Mouse (Mus musculus): ENCODE measurements around the gene Vipas39. TPM values are rescaled to one million over a fixed set of nuclear protein-coding genes. Genes with fewer than 3 reads are reported as not detected.
A peak's percentile ranks its signal among the peaks of the same experiment; 100 is the strongest.

The Vipas39 gene
- total RNA-seq, 2 experiments from 2014 or later = 35.9 to 40.3 TPM

DNA sequence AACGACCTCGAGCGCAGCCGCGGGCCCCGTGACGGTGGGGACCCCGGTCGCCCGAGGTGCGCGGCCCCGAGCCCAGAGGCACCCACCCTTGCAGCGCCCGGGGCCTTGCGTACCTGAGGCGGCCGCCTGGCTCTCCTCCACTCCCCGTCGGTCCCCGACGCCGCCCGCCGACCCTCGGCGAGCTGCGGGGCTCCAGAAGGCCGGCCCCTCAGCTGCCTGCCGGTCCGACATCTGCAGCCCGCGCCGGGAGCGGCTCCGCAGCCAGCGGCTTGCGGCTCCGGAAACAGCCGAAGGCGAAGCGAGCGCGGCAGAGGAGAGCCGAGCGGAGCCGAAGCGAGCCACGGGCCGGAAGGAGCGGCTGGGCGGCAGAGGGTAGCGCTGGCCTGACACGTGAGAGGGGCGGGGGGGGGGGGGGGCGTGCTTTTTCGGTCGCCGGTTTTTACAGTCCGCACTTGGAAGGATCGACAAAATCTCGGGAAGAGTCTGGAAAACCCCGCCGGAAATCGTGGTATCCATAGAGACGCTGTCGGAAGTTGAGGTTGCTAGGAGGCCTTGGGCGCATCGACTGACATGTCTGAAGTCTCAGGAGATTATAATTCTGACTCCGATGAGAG lies 66.0 kb downstream of the Vipas39 start, which contains the start of gene Tmed8:
Tmed8 (minus strand) TSS at position 482 of the 614 bp plus-strand sequence.
- peak; percentile 72 to 78 for DNase-seq (ENCODE audit: low spot score in 2 of 2)

DNA sequence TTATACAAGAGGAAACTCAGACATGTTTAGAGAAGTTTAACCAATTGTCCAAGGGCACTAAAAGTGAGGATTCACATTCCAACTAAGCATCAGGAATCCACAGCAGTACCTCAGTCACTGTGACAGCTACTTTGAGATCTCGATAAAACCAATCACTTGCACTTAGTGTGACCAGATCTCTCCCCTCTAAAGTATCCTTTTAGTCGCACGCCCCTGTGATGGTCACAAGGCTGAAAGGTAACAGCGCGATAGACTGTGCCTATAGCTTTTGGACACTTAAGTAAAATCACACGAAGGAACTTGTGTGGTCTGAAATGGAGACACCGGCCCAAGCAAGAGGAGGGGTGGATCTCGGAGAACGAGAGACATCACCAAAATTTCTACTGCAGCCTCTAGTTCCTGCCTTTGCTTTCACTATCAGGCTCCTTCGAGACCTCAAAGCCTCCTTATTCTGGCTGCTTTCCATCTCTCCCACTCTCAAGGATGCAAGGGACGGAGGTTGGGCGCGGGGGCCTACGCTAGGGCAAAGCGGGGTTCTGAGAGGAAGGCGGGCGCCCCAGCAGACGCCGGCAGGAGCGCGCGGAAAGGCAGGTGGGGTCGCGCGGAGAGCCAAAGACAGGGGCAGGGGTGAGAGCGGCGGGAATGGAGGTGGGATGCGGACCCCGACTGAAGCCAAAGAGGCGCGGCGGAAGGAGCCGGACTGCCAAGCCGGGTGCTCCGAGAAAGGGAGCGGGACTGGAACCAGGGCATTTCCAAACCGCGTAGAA lies 66.7 kb downstream of the Vipas39 start, which contains the start of gene Samd15:
Samd15 (plus strand) TSS at position 518 of the 767 bp plus-strand sequence.
- peak; percentile 44 to 57 for DNase-seq (ENCODE audit: low spot score in 2 of 2)

DNA sequence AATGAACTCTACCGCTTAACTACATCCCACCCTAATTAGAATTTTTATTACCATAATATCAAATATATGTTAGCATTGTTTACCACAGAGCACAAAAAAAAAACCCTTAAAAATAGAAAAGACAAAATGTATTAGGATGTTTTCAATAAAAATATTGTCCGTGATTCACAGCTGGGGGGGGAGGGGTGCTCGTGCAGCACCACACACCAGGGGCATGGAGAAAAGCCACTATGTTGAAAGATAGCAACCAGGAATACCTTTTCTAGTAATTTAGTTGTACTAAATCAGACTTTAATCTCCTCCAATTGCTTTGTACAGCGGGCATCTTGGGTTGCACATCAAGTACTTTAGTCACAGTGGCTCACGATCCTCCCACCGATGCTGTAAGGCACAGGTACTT lies 67.3 kb downstream of the Vipas39 start:
- no peak for DNase-seq (ENCODE audit: low spot score in 2 of 2)

DNA sequence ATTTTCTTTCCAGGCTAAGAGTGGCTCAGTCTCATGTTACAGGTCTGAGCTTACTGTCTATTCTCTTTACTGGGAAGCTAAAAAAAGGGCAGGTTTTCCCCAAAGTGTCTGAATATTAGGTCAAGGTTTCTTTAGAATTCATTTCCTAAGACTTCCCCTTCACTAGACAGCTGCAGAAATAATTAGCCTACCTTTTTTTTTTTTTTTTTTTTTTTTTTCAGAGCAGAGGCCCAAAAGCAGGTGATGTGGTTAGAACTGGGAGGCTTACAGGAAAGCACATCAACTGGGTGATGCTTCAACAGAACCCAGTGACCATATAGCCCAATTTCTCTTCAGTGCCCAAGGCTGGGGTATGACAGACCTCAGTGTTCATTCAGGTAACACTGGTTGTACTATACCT lies 69.7 kb downstream of the Vipas39 start:
- no peak for DNase-seq (ENCODE audit: low spot score in 2 of 2)

DNA sequence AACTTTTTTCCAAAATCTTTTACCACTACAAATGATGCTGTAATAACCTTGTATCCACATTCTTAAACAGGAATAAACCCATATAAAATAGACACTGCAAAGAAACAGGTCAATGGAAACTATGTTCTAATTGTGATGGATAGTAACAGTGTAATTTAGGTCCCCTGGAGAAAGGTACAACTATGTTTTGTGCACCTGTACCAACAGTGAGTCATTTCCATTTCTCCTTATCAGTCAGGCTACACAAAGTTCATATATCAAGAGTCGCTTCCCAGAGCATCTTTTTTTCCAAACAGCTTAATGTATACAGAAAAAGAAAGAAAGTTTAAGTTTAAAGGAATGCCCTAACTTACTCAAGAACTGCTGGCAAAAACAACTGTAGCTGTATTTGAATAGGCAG lies 71.0 kb downstream of the Vipas39 start:
- no peak for DNase-seq (ENCODE audit: low spot score in 2 of 2)

DNA sequence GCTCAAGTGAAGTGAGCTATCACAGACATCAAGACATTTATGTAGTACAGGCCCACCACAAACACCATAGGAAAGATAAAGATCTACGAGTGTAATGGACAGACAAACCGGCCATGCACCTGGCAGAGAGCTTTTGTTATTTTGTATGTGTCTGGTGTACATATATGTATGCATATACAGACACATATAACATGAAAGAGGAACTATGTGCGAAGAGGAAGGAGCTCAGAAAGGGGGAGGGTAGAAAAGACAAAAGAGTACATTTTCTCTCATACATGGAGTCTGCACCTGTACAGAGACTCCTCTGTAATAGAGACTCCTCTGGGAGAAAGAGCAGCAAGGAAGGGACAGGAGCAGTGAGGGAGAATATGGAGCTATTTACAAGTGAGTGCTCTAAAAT lies 73.0 kb downstream of the Vipas39 start:
- no peak for DNase-seq (ENCODE audit: low spot score in 2 of 2)

Small RNA genes lying within 50 kb of the gene (microRNA-seq; reads per million reads assigned to microRNA genes)
- gene Gm47293 (ENCODE audit: borderline number of aligned reads in 2 of 2) = 0 reads per million in 2 experiments

Other genes with a start within 250 kb of the Vipas39 start
- 1 to 10 TPM; 1.6 TPM for gene Tmem63c, start 244.9 kb downstream of the Vipas39 start, total RNA-seq (2021)
- gene Ngb, start 163.7 kb downstream of the Vipas39 start, total RNA-seq (2021) = 1 to 10 TPM; 3.5 to 4.2 TPM
- gene Gstz1, start 119.1 kb downstream of the Vipas39 start, total RNA-seq (2021) = 100 to 1,000 TPM; 118 to 163 TPM
- 10 to 100 TPM; 10.8 to 13.3 TPM for gene Pomt2, start 118.3 kb downstream of the Vipas39 start, total RNA-seq (2021)
- 1 to 10 TPM; 1.4 to 1.7 TPM for gene Samd15, start 66.5 kb downstream of the Vipas39 start, total RNA-seq (2021)
- 10 to 100 TPM; 23.5 to 32.1 TPM for gene Tmed8, start 65.8 kb downstream of the Vipas39 start, total RNA-seq (2021)
- under 1 TPM; 0.67 to 0.76 TPM for gene Noxred1, start 27.5 kb downstream of the Vipas39 start, total RNA-seq (2021)
- gene Ahsa1, start 223 bp upstream of the Vipas39 start, total RNA-seq (2021) = 100 to 1,000 TPM; 235 to 276 TPM
- gene Ism2, start 33.4 kb upstream of the Vipas39 start, total RNA-seq (2021) = under 1 TPM in 1 of 2 experiments, not detected in 1; 0.13 TPM
- 100 to 1,000 TPM; 124 to 260 TPM for gene Sptlc2, start 122.1 kb upstream of the Vipas39 start, total RNA-seq (2021)
- gene Slirp, start 177.6 kb upstream of the Vipas39 start, total RNA-seq (2021) = 100 to 1,000 TPM; 163 to 186 TPM
- gene Alkbh1, start 177.8 kb upstream of the Vipas39 start, total RNA-seq (2021) = 10 to 100 TPM; 24.9 to 25.1 TPM
- gene Snw1, start 206.0 kb upstream of the Vipas39 start, total RNA-seq (2021) = 10 to 100 TPM; 64.8 to 70.6 TPM
- gene Gm5788, start 228.5 kb upstream of the Vipas39 start, total RNA-seq (2021) = not detected
- not detected for gene Gm8300, start 248.1 kb upstream of the Vipas39 start, total RNA-seq (2021)

Data from adrenal gland, adult 18-20 months (tissue).